Mouse (Mus musculus) kidney, postnatal 0 days (tissue): ENCODE results near the gene Trim11. TPM values are rescaled to one million over a fixed set of nuclear protein-coding genes. Genes with fewer than 3 reads are reported as not detected.

Experiments used
- ATAC-seq: fragments of 200-750 bp; cut with Nextera tagmentation; replicated peaks from 2 replicates; pipeline ENCODE4 v1.8.0; 2017; ENCODE audit warnings: low read depth, moderate number of reproducible peaks, moderate TSS enrichment, moderate library complexity; ENCODE audit not compliant: low FRiP score
- DNase-seq: peaks from one replicate; pipeline ENCODE4 v3.0.0-alpha.2; 2016; ENCODE audit warnings: low spot score
- H3K27ac ChIP-seq: fragments of 300-500 bp; sonication (generic); 2 replicates; pipeline ENCODE4 v1.5.1; 2014; ENCODE audit warnings: mild to moderate bottlenecking
- H3K27me3 ChIP-seq: fragments of 300-500 bp; sonication (generic); 2 replicates; pipeline ENCODE4 v1.6.1; 2014; ENCODE audit warnings: low read length, mixed read lengths; ENCODE audit not compliant: insufficient read depth
- H3K36me3 ChIP-seq: fragments of 300-500 bp; sonication (generic); 2 replicates; pipeline ENCODE4 v1.6.1; 2014; ENCODE audit warnings: low read length, mixed read lengths; ENCODE audit not compliant: insufficient read depth
- H3K4me1 ChIP-seq: fragments of 300-500 bp; sonication (generic); replicated peaks from 2 replicates; pipeline ENCODE4 v1.6.1; 2014; ENCODE audit warnings: antibody characterized with exemption, low read length, mixed read lengths; ENCODE audit not compliant: insufficient read depth
- H3K4me2 ChIP-seq: fragments of 300-500 bp; sonication (generic); 2 replicates; pipeline ENCODE4 v1.6.1; 2014; ENCODE audit warnings: mild to moderate bottlenecking, low read length, moderate library complexity, mixed read lengths
- H3K4me3 ChIP-seq: fragments of 300-500 bp; sonication (generic); replicated peaks from 2 replicates; pipeline ENCODE4 v1.5.1; 2014; ENCODE audit warnings: low read depth, low read length
- H3K9ac ChIP-seq: fragments of 300-500 bp; sonication (generic); 2 replicates; pipeline ENCODE4 v1.6.1; 2014; ENCODE audit warnings: low read depth, low read length
- H3K9me3 ChIP-seq: fragments of 300-500 bp; sonication (generic); replicated peaks from 2 replicates; pipeline ENCODE4 v1.6.1; 2016; ENCODE audit warnings: low read length, inconsistent platforms, mixed read lengths
- CTCF ChIP-seq: IDR thresholded peaks from 2 replicates; pipeline ENCODE4 v1.5.1; 2016; ENCODE audit warnings: antibody characterized with exemption, low read depth, mild to moderate bottlenecking, moderate library complexity
- WGBS: fragments of 180-500 bp; shearing (Covaris S2); extraction: QIAGEN DNeasy Blood & Tissue Kit; methylation state at CpG from one replicate; pipeline ENCODE4 v1.1.7; 2014; 5-methylcytosine and 5-hydroxymethylcytosine counted together
- polyA plus RNA-seq: library from polyadenylated mRNA; unstranded; fragments of >200 nt; fragmentation: Nextera tagmentation; extraction: Ambion mirVana; gene quantifications from 2 replicates; pipeline ENCODE4 v1.2.1, GENCODE M21; 2015

Gene Trim11
- polyA plus RNA-seq, 1 experiment from 2014 or later = 16.3 TPM

GRCm38 (mm10) chr11:58989166-58989565 lies 11.3 kb downstream of the Trim11 start:
- 96% methylated on average over 4 of the region's 4 CpGs for WGBS
- no peak for TF ChIP-seq CTCF
- ATAC-seq (no peak), DNase-seq (no peak)
- no peak overlapping the region for H3K4me2 ChIP-seq
- H3K36me3 ChIP-seq = peaks cover 42% of the 10 kb centered on the region
- H3K9ac ChIP-seq = no peak overlapping the region
- no peaks in the 10 kb centered on the region for H3K9me3 ChIP-seq
- H3K27me3 ChIP-seq = no peaks in the 10 kb centered on the region
- H3K27ac ChIP-seq = no peak overlapping the region
- H3K4me1 ChIP-seq = 0 out of 2 replicates have a peak, but pooled peaks cover under 1% of the 10 kb centered on the region
- no peak overlapping the region for H3K4me3 ChIP-seq

DNA sequence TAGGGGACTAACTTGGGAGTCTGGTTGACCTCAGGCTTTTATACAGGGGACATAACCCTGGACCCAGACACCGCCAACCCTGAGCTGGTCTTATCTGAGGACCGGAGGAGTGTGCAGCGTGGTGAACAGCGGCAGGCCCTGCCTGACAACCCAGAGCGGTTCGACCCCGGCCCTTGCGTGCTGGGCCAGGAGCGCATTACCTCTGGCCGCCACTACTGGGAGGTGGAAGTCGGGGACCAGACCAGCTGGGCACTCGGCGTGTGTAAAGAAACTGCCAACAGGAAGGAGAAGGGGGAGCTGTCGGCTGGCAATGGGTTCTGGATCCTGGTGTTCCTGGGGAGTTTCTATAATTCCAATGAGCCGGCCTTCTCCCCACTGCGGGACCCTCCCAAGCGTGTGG lies 12.2 kb downstream of the Trim11 start:
- 0 out of 2 replicates have a peak, but pooled peaks cover 3% of the 10 kb centered on the region for H3K4me1 ChIP-seq
- 88% methylated on average over 17 of the region's 17 CpGs for WGBS
- peaks cover 37% of the 10 kb centered on the region for H3K36me3 ChIP-seq
- no peak for TF ChIP-seq CTCF
- ATAC-seq = no peak
- no peak overlapping the region for H3K9ac ChIP-seq
- no peak overlapping the region for H3K4me2 ChIP-seq
- H3K4me3 ChIP-seq = no peak overlapping the region
- no peak overlapping the region for H3K27ac ChIP-seq
- H3K27me3 ChIP-seq = no peaks in the 10 kb centered on the region
- H3K9me3 ChIP-seq = no peaks in the 10 kb centered on the region
- DNase-seq = no peak

- 0 out of 2 replicates have a peak, but pooled peaks cover 3% of the 10 kb centered on the region for H3K4me1 ChIP-seq
- H3K4me2 ChIP-seq = no peak overlapping the region
- no peaks in the 10 kb centered on the region for H3K27me3 ChIP-seq
- 83% methylated on average over 9 of the region's 9 CpGs for WGBS
- H3K9me3 ChIP-seq = no peaks in the 10 kb centered on the region
- peaks cover 35% of the 10 kb centered on the region for H3K36me3 ChIP-seq
- H3K4me3 ChIP-seq = no peak overlapping the region
- no peak overlapping the region for H3K9ac ChIP-seq
- no peak for DNase-seq
- TF ChIP-seq CTCF = no peak
- H3K27ac ChIP-seq = no peak overlapping the region
- no peak for ATAC-seq
Measured at GRCm38 (mm10) chr11:58990794-58991193, 12.9 kb downstream of the Trim11 start.

DNA sequence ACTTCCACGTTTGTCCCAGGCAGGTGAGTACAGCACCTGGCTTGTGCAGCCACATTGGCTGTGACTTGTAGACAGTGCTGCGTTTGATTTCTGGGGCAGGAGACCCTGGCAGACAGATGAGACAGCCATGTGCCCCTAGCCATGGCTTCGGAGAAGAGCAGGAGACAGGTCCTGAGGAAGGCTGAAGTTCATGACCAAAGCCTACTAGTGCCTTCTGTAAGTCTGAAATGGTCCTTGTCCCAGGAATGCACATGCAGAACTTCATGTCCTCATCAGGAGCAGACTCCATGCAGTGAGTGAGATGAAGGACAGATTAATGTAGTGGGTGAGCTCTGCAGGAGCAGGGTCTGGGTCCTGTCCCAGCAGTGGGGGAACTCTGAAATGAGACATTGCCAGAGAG lies 14.0 kb downstream of the Trim11 start:
- no peak for TF ChIP-seq CTCF
- 0 out of 2 replicates have a peak, but pooled peaks cover 3% of the 10 kb centered on the region for H3K4me1 ChIP-seq
- H3K36me3 ChIP-seq = peaks cover 35% of the 10 kb centered on the region
- H3K27ac ChIP-seq = no peak overlapping the region
- no peak overlapping the region for H3K9ac ChIP-seq
- DNase-seq (no peak), ATAC-seq (no peak)
- 83% methylated on average over 3 of the region's 3 CpGs for WGBS
- H3K4me3 ChIP-seq = no peak overlapping the region
- no peaks in the 10 kb centered on the region for H3K9me3 ChIP-seq
- no peaks in the 10 kb centered on the region for H3K27me3 ChIP-seq
- H3K4me2 ChIP-seq = no peak overlapping the region

GRCm38 (mm10) chr11:58993091-58993670 lies 15.3 kb downstream of the Trim11 start:
- no peaks in the 10 kb centered on the region for H3K27me3 ChIP-seq
- no peak for ATAC-seq
- 0 out of 2 replicates have a peak, but pooled peaks cover 3% of the 10 kb centered on the region for H3K4me1 ChIP-seq

DNA sequence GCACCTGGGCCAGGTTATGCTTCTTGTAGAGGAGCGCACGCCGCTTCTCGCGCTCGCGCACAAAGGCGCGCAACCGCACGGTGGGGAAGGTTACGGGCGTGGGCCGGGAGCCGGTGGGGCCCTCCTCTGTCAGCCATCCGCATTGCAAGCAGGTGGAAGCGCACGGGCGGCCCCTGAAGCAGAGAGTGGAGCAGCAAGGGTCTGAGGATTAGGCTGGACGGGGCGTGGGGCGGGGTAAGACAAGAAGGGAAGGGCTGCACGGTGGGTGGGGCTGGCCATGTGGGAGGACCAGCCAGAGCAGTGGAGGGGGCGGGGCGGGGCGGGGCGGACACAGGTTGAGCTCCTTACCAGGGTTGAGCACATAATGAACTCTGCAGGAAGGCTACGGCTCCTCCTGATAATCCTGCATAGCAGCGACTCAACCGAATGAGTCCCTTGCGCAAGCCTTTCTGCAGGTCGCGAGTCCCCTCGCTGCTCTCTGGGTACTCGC lies 16.5 kb downstream of the Trim11 start:
- Histone ChIP-seq H3K9ac (no peak overlapping the region), H3K4me1 (0 out of 2 replicates have a peak, but pooled peaks cover 3% of the 10 kb centered on the region), H3K4me2 (peak overlapping the region; percentile 56), H3K36me3 (peaks cover 15% of the 10 kb centered on the region; the same call in 1 of the 2 replicates), H3K27me3 (no peaks in the 10 kb centered on the region), H3K9me3 (no peaks in the 10 kb centered on the region), H3K4me3 (peak overlapping the region; percentile 26), H3K27ac (no peak overlapping the region)
- DNase-seq (peak; percentile 68), ATAC-seq (peak; percentile 81)
- WGBS = under 1% methylated on average over 35 of the region's 35 CpGs
- peak; percentile 34; the same call in 1 of the 2 replicates for TF ChIP-seq CTCF

More at GRCm38 (mm10) chr11:58993091-58993670, 15.3 kb downstream of the Trim11 start:
- no peaks in the 10 kb centered on the region for H3K9me3 ChIP-seq
- no peak overlapping the region for H3K4me3 ChIP-seq
- H3K27ac ChIP-seq = no peak overlapping the region
- H3K36me3 ChIP-seq = peaks cover 25% of the 10 kb centered on the region
- 68% methylated on average over 6 of the region's 6 CpGs for WGBS
- no peak for TF ChIP-seq CTCF
- DNase-seq = no peak
- H3K4me2 ChIP-seq = no peak overlapping the region
- no peak overlapping the region for H3K9ac ChIP-seq
